Mouse (Mus musculus) granulocyte monocyte progenitor cell, adult 5-6 weeks (primary cell): Measurements from ENCODE around the gene Vmn1r193. TPM values are rescaled to one million over a fixed set of nuclear protein-coding genes. Genes with fewer than 3 reads are reported as not detected.
"Not testable (repeated sequence)": the region's sequence is repeated elsewhere in the genome, so short reads cannot be mapped to it uniquely, and the experiment has no call there.

Experiments
- ATAC-seq: replicated peaks from 2 replicates; pipeline ENCODE4 v1.8.0; 2016; ENCODE audit warnings: mild to moderate bottlenecking, moderate TSS enrichment, inconsistent platforms; ENCODE audit not compliant: poor library complexity, severe bottlenecking
- total RNA-seq, 2 experiments: library from RNA; stranded (forward) in 1 of 2; stranded (reverse) in 1 of 2; fragments of 200-712, 200-1000 nt in 1 of 2; fragments of >200 nt in 1 of 2; fragmentation: Nextera tagmentation in 1 of 2; gene quantifications; 2 replicates each; pipeline ENCODE4 v1.2.3; 2014 to 2017

Vmn1r193 gene
- total RNA-seq (2014; fragmentation: Nextera tagmentation) (not detected in 2 replicates), total RNA-seq (2017) (not detected in 2 replicates)

GRCm38 (mm10) chr13:22223060-22223459 lies at the start of gene Vmn1r193:
TSS of gene Vmn1r193 (minus strand) at chr13:22223160.
- not testable (repeated sequence) for ATAC-seq

GRCm38 (mm10) chr13:22271721-22272120 lies 48.8 kb upstream of the Vmn1r193 start:
- ATAC-seq = no peak

- ATAC-seq = not testable (repeated sequence)
Observed at GRCm38 (mm10) chr13:22270222-22270621, 47.3 kb upstream of the Vmn1r193 start, which contains the start of gene Vmn1r195. TSS of gene Vmn1r195 (plus strand) at chr13:22270522.

GRCm38 (mm10) chr13:22243915-22244314 lies 21.0 kb upstream of the Vmn1r193 start, which contains the start of gene Vmn1r194:
TSS of gene Vmn1r194 (plus strand) at chr13:22244215.
- ATAC-seq = no peak

GRCm38 (mm10) chr13:22192756-22193155 lies 30.2 kb downstream of the Vmn1r193 start:
- not testable (repeated sequence) for ATAC-seq

- ATAC-seq = no peak
Observed at GRCm38 (mm10) chr13:22191041-22191440, 31.9 kb downstream of the Vmn1r193 start, which contains the start of gene Vmn1r192. TSS of gene Vmn1r192 (minus strand) at chr13:22191141.

GRCm38 (mm10) chr13:22190385-22190784 lies 32.6 kb downstream of the Vmn1r193 start:
- no peak for ATAC-seq

GRCm38 (mm10) chr13:22189313-22189712 lies 33.6 kb downstream of the Vmn1r193 start:
- no peak for ATAC-seq

- ATAC-seq = no peak
Observed at GRCm38 (mm10) chr13:22183869-22184268, 39.1 kb downstream of the Vmn1r193 start, which contains the start of gene Vmn1r191. TSS of gene Vmn1r191 (minus strand) at chr13:22183969.

- ATAC-seq = no peak
Observed at GRCm38 (mm10) chr13:22168416-22168815, 54.5 kb downstream of the Vmn1r193 start.

Other genes starting within 250 kb of the Vmn1r193 start
- not detected in 2 replicates for gene Pom121l2, start 242.0 kb downstream of the Vmn1r193 start, total RNA-seq (2014; fragmentation: Nextera tagmentation)
- gene Pom121l2, start 242.0 kb downstream of the Vmn1r193 start, total RNA-seq (2017) = not detected in 2 replicates
- 12.8 and 15.1 TPM in 2 replicates for gene Prss16, start 213.4 kb downstream of the Vmn1r193 start, total RNA-seq (2014; fragmentation: Nextera tagmentation)
- gene Prss16, start 213.4 kb downstream of the Vmn1r193 start, total RNA-seq (2017) = 8.3 and 9.1 TPM in 2 replicates
- 13.4 TPM in 1 of 2 replicates, not detected in the other for gene Hist1h2ah, start 187.6 kb downstream of the Vmn1r193 start, total RNA-seq (2014; fragmentation: Nextera tagmentation)
- gene Hist1h2ah, start 187.6 kb downstream of the Vmn1r193 start, total RNA-seq (2017) = 1,444 and 2,588 TPM in 2 replicates
- 9.6 and 80.5 TPM in 2 replicates for gene Hist1h2bk, start 187.3 kb downstream of the Vmn1r193 start, total RNA-seq (2014; fragmentation: Nextera tagmentation)
- gene Hist1h2bk, start 187.3 kb downstream of the Vmn1r193 start, total RNA-seq (2017) = 2,021 and 2,596 TPM in 2 replicates
- gene Hist1h4i, start 181.8 kb downstream of the Vmn1r193 start, total RNA-seq (2014; fragmentation: Nextera tagmentation) = 56.3 and 74.3 TPM in 2 replicates
- gene Hist1h4i, start 181.8 kb downstream of the Vmn1r193 start, total RNA-seq (2017) = 87.0 TPM in 2 replicates
- gene Hist1h2ag, start 180.2 kb downstream of the Vmn1r193 start, total RNA-seq (2014; fragmentation: Nextera tagmentation) = 2.7 and 32.2 TPM in 2 replicates
- 1,459 and 1,590 TPM in 2 replicates for gene Hist1h2ag, start 180.2 kb downstream of the Vmn1r193 start, total RNA-seq (2017)
- 83.1 and 134 TPM in 2 replicates for gene Hist1h2bj, start 179.9 kb downstream of the Vmn1r193 start, total RNA-seq (2014; fragmentation: Nextera tagmentation)
- 859 and 990 TPM in 2 replicates for gene Hist1h2bj, start 179.9 kb downstream of the Vmn1r193 start, total RNA-seq (2017)
- gene Vmn1r188, start 138.7 kb downstream of the Vmn1r193 start, total RNA-seq (2014; fragmentation: Nextera tagmentation) = not detected in 2 replicates
- not detected in 2 replicates for gene Vmn1r188, start 138.7 kb downstream of the Vmn1r193 start, total RNA-seq (2017)
- gene Vmn1r189, start 117.3 kb downstream of the Vmn1r193 start, total RNA-seq (2014; fragmentation: Nextera tagmentation) = not detected in 2 replicates
- gene Vmn1r189, start 117.3 kb downstream of the Vmn1r193 start, total RNA-seq (2017) = not detected in 2 replicates
- not detected in 2 replicates for gene Vmn1r191, start 39.2 kb downstream of the Vmn1r193 start, total RNA-seq (2014; fragmentation: Nextera tagmentation)
- gene Vmn1r191, start 39.2 kb downstream of the Vmn1r193 start, total RNA-seq (2017) = not detected in 2 replicates
- not detected in 2 replicates for gene Vmn1r192, start 32.0 kb downstream of the Vmn1r193 start, total RNA-seq (2014; fragmentation: Nextera tagmentation)
- gene Vmn1r192, start 32.0 kb downstream of the Vmn1r193 start, total RNA-seq (2017) = not detected in 2 replicates
- not detected in 2 replicates for gene Vmn1r194, start 21.1 kb upstream of the Vmn1r193 start, total RNA-seq (2014; fragmentation: Nextera tagmentation)
- not detected in 2 replicates for gene Vmn1r194, start 21.1 kb upstream of the Vmn1r193 start, total RNA-seq (2017)
- gene Vmn1r195, start 47.4 kb upstream of the Vmn1r193 start, total RNA-seq (2014; fragmentation: Nextera tagmentation) = not detected in 2 replicates
- not detected in 2 replicates for gene Vmn1r195, start 47.4 kb upstream of the Vmn1r193 start, total RNA-seq (2017)
- not detected in 2 replicates for gene Vmn1r196, start 66.8 kb upstream of the Vmn1r193 start, total RNA-seq (2014; fragmentation: Nextera tagmentation)
- gene Vmn1r196, start 66.8 kb upstream of the Vmn1r193 start, total RNA-seq (2017) = not detected in 2 replicates
- gene Vmn1r197, start 101.4 kb upstream of the Vmn1r193 start, total RNA-seq (2014; fragmentation: Nextera tagmentation) = not detected in 2 replicates
- gene Vmn1r197, start 101.4 kb upstream of the Vmn1r193 start, total RNA-seq (2017) = not detected in 2 replicates
- gene Vmn1r198, start 127.2 kb upstream of the Vmn1r193 start, total RNA-seq (2014; fragmentation: Nextera tagmentation) = not detected in 2 replicates
- not detected in 2 replicates for gene Vmn1r198, start 127.2 kb upstream of the Vmn1r193 start, total RNA-seq (2017)
- gene Vmn1r199, start 156.7 kb upstream of the Vmn1r193 start, total RNA-seq (2014; fragmentation: Nextera tagmentation) = not detected in 2 replicates
- gene Vmn1r199, start 156.7 kb upstream of the Vmn1r193 start, total RNA-seq (2017) = 0.17 TPM in 1 of 2 replicates, not detected in the other
- gene Vmn1r200, start 167.2 kb upstream of the Vmn1r193 start, total RNA-seq (2014; fragmentation: Nextera tagmentation) = not detected in 2 replicates
- not detected in 2 replicates for gene Vmn1r200, start 167.2 kb upstream of the Vmn1r193 start, total RNA-seq (2017)
- gene Vmn1r201, start 248.8 kb upstream of the Vmn1r193 start, total RNA-seq (2014; fragmentation: Nextera tagmentation) = not detected in 2 replicates
- not detected in 2 replicates for gene Vmn1r201, start 248.8 kb upstream of the Vmn1r193 start, total RNA-seq (2017)